Mouse (Mus musculus): ENCODE data around the gene Cdc40. TPM values are rescaled to one million over a fixed set of nuclear protein-coding genes. Genes with fewer than 3 reads are reported as not detected.

The Cdc40 gene
- total RNA-seq, 2 experiments from 2014 or later = 36.6 to 52.7 TPM

DNA sequence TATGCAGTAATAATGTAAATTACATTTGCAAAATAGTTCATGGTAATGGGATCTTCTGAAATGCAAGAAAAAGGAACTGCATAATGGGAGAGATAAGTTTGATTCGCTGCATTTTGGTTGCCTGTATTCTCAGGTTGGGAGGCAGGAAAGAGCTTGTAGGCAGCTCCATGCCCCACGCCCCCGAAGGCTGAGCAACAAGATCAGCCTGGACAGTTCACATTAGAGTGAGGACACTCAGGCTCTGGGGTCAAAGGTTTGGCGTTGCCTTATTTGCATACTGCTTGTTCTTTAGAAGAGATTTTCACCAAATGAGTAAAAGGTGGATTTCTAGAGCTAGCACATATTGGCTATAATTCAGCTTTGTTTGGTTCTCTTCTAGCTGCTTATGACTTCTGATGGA lies 76.9 kb downstream of the Cdc40 start:
- intact Hi-C loops (cut with DNase I) = no loop called here
- DNase-seq (ENCODE audit: low spot score in 2 of 2) = no peak

DNA sequence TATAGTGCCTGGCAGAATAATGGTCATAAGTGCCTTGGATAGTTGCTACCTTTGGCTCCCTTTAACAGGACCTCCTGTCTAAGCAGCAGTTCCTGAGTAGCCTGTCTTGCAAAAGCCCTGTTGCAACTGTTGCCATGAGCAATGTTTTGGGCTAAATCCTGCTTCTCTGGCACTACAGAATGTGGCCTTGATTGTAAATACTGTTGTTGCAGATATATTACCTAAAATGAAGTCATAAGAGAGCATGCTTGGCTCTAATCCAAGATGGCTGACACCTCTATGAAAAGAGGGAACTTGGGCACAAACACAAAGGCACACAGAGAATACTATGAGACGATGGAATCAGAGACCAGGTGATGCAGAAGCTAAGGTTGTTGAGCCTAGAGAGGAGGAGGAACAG lies 77.9 kb downstream of the Cdc40 start:
- intact Hi-C loops (cut with DNase I) = no loop called here

DNA sequence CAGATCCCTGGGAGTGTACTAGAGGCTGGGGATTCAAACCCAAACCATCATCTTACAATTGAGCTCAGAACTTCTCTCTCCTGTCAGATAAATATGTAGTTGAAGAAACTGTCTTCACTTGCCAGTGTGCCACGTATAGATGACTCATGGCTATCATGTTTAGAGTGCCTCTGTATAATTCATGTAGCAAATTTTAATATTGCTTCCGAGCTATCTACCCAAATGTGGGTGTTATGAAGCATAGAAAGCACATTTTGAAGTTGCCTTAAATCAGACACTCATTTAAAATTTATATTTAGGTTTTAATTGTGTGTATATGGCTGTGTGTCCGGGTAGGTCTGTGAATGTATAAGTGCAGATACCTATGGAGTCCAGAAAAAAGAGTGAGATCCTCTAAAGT lies 91.0 kb downstream of the Cdc40 start:
- no peak for DNase-seq (ENCODE audit: low spot score in 2 of 2)
- intact Hi-C loops (cut with DNase I) = no loop called here

More for the DNA sequence above, 77.9 kb downstream of the Cdc40 start:
- no peak for DNase-seq (ENCODE audit: low spot score in 2 of 2)

DNA sequence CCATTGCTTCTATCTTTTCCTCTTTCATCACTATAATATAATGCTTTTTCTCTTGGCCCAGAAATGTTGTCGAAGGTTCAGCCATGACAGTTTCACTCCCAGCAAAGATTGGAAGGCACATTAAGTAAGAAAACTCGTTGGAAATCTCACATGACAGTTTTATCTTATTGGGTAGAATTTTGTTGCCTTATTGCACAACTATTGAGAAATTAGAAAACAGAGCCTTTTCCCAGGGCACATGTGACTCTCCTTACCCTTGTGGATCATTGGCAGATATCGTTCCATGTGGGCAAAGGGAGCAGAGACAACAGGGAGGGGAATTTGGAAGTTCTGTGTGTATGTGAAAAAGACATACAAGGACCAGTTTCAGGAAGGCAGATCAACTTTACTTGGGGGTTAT lies 92.7 kb downstream of the Cdc40 start:
- no peak for DNase-seq (ENCODE audit: low spot score in 2 of 2)
- intact Hi-C loops (cut with DNase I) = no loop called here

Other genes with a start within 250 kb of the Cdc40 start
- gene Mettl24, start 200.0 kb downstream of the Cdc40 start, total RNA-seq (2021) = 1 to 10 TPM; 2.5 to 2.8 TPM
- 100 to 1,000 TPM; 263 to 267 TPM for gene Wasf1, start 164 bp upstream of the Cdc40 start, total RNA-seq (2021)
- 1 to 10 TPM; 7.8 to 7.9 TPM for gene Gpr6, start 189.0 kb upstream of the Cdc40 start, total RNA-seq (2021)